Mouse (Mus musculus) stomach, postnatal 0 days (tissue): Measurements from ENCODE around the gene Boll. TPM values are rescaled to one million over a fixed set of nuclear protein-coding genes. Genes with fewer than 3 reads are reported as not detected.
A peak's percentile ranks its signal among the peaks of the same experiment; 100 is the strongest.

Experiments
- ATAC-seq: fragments of 200-750 bp; cut with Nextera tagmentation; 2 replicates; pipeline ENCODE4 v1.8.0; 2017; ENCODE audit not compliant: low FRiP score, low TSS enrichment
- DNase-seq: peaks from one replicate; pipeline ENCODE4 v3.0.0-alpha.2; 2016; ENCODE audit warnings: low spot score
- H3K27ac ChIP-seq: fragments of 300-500 bp; sonication (generic); replicated peaks from 2 replicates; pipeline ENCODE4 v1.5.1; 2014; ENCODE audit warnings: mild to moderate bottlenecking, control low read depth
- H3K27me3 ChIP-seq: fragments of 300-500 bp; sonication (generic); 2 replicates; pipeline ENCODE4 v1.6.1; 2014; ENCODE audit warnings: low read length; ENCODE audit not compliant: control insufficient read depth, insufficient read depth
- H3K36me3 ChIP-seq: fragments of 300-500 bp; sonication (generic); 2 replicates; pipeline ENCODE4 v1.6.1; 2014; ENCODE audit warnings: low read length, mixed read lengths; ENCODE audit not compliant: control insufficient read depth, insufficient read depth
- H3K4me1 ChIP-seq: fragments of 300-500 bp; sonication (generic); replicated peaks from 2 replicates; pipeline ENCODE4 v1.6.1; 2014; ENCODE audit warnings: antibody characterized with exemption; ENCODE audit not compliant: control insufficient read depth, insufficient read depth
- H3K4me2 ChIP-seq: fragments of 300-500 bp; sonication (generic); replicated peaks from 2 replicates; pipeline ENCODE4 v1.6.1; 2014; ENCODE audit warnings: low read depth, mild to moderate bottlenecking, control low read depth, moderate library complexity
- H3K4me3 ChIP-seq: fragments of 300-500 bp; sonication (generic); 2 replicates; pipeline ENCODE4 v1.5.1; 2014; ENCODE audit warnings: low read depth, low read length, control low read depth
- H3K9ac ChIP-seq: fragments of 300-500 bp; sonication (generic); 2 replicates; pipeline ENCODE4 v1.6.1; 2014; ENCODE audit warnings: mild to moderate bottlenecking, low read length, control low read depth, mixed read lengths
- H3K9me3 ChIP-seq: fragments of 300-500 bp; sonication (generic); 2 replicates; pipeline ENCODE4 v1.6.1; 2016; ENCODE audit warnings: low read length; ENCODE audit not compliant: control insufficient read depth
- CTCF ChIP-seq: IDR thresholded peaks from 2 replicates; pipeline ENCODE4 v1.5.1; 2016; ENCODE audit warnings: antibody characterized with exemption, low read depth, mild to moderate bottlenecking, moderate library complexity
- EP300 ChIP-seq: optimal IDR thresholded peaks from 2 replicates; pipeline ENCODE3; 2016; ENCODE audit warnings: antibody characterized with exemption
- WGBS: fragments of 180-500 bp; shearing (Covaris S2); extraction: QIAGEN DNeasy Blood & Tissue Kit; methylation state at CpG from one replicate; pipeline ENCODE4 v1.1.7; 2014; 5-methylcytosine and 5-hydroxymethylcytosine counted together
- polyA plus RNA-seq: library from polyadenylated mRNA; unstranded; fragments of >200 nt; fragmentation: Nextera tagmentation; extraction: Ambion mirVana; gene quantifications from 2 replicates; pipeline ENCODE4 v1.2.1, GENCODE M21; 2015

Boll gene
- polyA plus RNA-seq, 1 experiment from 2014 or later: 0.13 TPM

- no peaks in the 10 kb centered on the region for H3K27me3 ChIP-seq
- H3K9ac ChIP-seq: no peak overlapping the region
- H3K27ac ChIP-seq: no peak overlapping the region
- DNase-seq: no peak
- H3K4me1 ChIP-seq: no peaks in the 10 kb centered on the region
- ATAC-seq: no peak
- H3K4me2 ChIP-seq: no peak overlapping the region
- no peaks in the 10 kb centered on the region for H3K36me3 ChIP-seq
- no peaks in the 10 kb centered on the region for H3K9me3 ChIP-seq
- no peak for TF ChIP-seq EP300
- TF ChIP-seq CTCF: peak; percentile 50
- 60% methylated on average over 2 of the region's 2 CpGs for WGBS
- H3K4me3 ChIP-seq: no peak overlapping the region
These were observed 97.8 kb downstream of the Boll start for GRCm38 (mm10) chr1:55265447-55265846.

DNA sequence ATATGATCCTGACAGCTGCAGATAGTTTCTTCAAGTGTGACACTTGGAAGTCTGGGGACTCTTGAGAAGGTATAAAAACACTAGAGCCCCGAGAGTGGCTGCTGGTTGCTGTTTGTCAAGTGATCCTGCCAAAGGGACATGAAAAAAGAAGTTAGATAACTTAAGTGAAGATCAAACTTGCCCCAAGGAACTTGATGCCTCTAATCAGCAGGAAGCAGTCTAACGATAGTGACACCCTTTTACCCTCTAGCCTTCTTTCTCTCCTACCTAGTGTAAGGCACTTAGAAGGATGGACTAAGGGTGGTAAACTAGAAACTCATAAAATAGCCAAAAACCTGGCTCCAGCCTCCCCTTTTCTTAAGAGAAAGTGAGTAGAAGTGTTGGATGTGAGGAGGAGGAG, 98.9 kb downstream of the Boll start:
- DNase-seq: no peak
- H3K4me1 ChIP-seq: no peaks in the 10 kb centered on the region
- H3K4me3 ChIP-seq: no peak overlapping the region
- H3K4me2 ChIP-seq: no peak overlapping the region
- no peaks in the 10 kb centered on the region for H3K36me3 ChIP-seq
- no peak overlapping the region for H3K9ac ChIP-seq
- no peak for TF ChIP-seq CTCF
- no peak for TF ChIP-seq EP300
- H3K27me3 ChIP-seq: no peaks in the 10 kb centered on the region
- no peak for ATAC-seq
- H3K9me3 ChIP-seq: no peaks in the 10 kb centered on the region
- WGBS: 49% methylated on average over 2 of the region's 2 CpGs
- H3K27ac ChIP-seq: no peak overlapping the region

- Histone ChIP-seq H3K4me1 (no peaks in the 10 kb centered on the region), H3K36me3 (no peaks in the 10 kb centered on the region), H3K4me2 (no peak overlapping the region), H3K4me3 (no peak overlapping the region), H3K27ac (no peak overlapping the region), H3K27me3 (no peaks in the 10 kb centered on the region), H3K9me3 (no peaks in the 10 kb centered on the region), H3K9ac (no peak overlapping the region)
- DNase-seq (no peak), ATAC-seq (no peak)
- TF ChIP-seq CTCF (no peak), EP300 (no peak)
- WGBS: 75% methylated on average over 2 of the region's 2 CpGs
These were observed 116.9 kb downstream of the Boll start for GRCm38 (mm10) chr1:55246374-55246773.

DNA sequence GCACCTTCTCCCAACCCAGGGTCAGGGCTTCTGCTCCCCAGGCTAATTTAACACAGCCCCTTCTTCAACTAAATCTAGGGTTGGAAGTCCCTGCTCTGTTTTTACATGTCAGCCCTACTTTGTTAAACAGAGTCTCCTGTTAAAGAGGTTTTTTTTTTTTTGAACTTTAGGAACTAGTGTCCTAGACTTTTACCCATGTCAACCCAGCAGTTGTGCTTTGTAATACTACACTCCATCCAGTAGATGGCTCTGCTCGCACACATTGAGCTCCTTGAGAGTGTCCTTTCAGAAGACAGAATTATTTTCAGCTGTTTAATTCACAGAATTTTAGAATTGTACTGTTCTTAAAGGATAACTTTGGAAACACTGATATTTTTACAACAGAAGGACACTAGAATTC, 124.0 kb downstream of the Boll start:
- Histone ChIP-seq H3K9ac (no peak overlapping the region), H3K4me3 (peak overlapping the region; percentile 75; the same call in 1 of the 2 replicates), H3K27ac (no peak overlapping the region), H3K4me2 (peak overlapping the region; percentile 93), H3K9me3 (no peaks in the 10 kb centered on the region), H3K4me1 (peaks cover 11% of the 10 kb centered on the region), H3K27me3 (no peaks in the 10 kb centered on the region), H3K36me3 (no peaks in the 10 kb centered on the region)
- ATAC-seq: no peak
- peak; percentile 31 for DNase-seq
- peak; percentile 88 for TF ChIP-seq CTCF
- no peak for TF ChIP-seq EP300
- 0% methylated on average over 1 of the region's 1 CpGs for WGBS

GRCm38 (mm10) chr1:55238496-55238895, 124.8 kb downstream of the Boll start:
- Histone ChIP-seq H3K4me3 (peak overlapping the region; percentile 75), H3K9ac (peak overlapping the region; percentile 79), H3K9me3 (no peaks in the 10 kb centered on the region), H3K36me3 (no peaks in the 10 kb centered on the region), H3K27me3 (no peaks in the 10 kb centered on the region), H3K4me1 (peaks cover 11% of the 10 kb centered on the region), H3K4me2 (peak overlapping the region; percentile 93), H3K27ac (no peak overlapping the region)
- WGBS: 34% methylated on average over 13 of the region's 13 CpGs
- DNase-seq (no peak), ATAC-seq (no peak)
- TF ChIP-seq EP300: no peak
- no peak for TF ChIP-seq CTCF

DNA sequence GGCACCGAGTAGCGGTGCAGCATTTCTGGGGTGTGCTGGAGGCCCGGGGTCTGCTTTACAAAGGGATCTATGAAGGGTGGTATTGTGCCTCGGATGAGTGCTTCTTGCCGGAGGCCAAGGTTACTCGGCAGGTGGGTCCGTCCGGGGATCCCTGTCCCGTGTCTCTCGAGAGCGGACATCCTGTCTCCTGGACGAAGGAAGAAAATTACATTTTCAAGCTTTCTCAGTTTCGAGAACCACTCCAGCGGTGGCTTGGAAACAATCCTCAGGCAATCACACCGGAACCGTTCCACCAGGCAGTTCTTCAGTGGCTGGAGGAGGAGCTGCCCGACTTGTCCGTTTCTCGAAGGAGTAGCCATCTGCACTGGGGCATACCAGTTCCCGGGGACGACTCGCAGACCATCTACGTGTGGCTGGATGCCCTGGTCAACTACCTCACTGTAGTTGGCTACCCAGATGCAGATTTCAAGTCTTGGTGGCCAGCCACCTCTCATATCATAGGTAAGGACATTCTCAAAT, 125.6 kb downstream of the Boll start:
- peak; percentile 32 for DNase-seq
- Histone ChIP-seq H3K27ac (peak overlapping the region; percentile 83), H3K9me3 (no peaks in the 10 kb centered on the region), H3K36me3 (no peaks in the 10 kb centered on the region), H3K4me2 (peak overlapping the region; percentile 93), H3K9ac (peak overlapping the region; percentile 79), H3K4me3 (peak overlapping the region; percentile 75), H3K27me3 (no peaks in the 10 kb centered on the region), H3K4me1 (peaks cover 11% of the 10 kb centered on the region)
- no peak for TF ChIP-seq CTCF
- no peak for TF ChIP-seq EP300
- WGBS: under 1% methylated on average over 23 of the region's 23 CpGs
- no peak for ATAC-seq
